Mouse (Mus musculus) testis, adult 2 months (tissue): ENCODE data around the gene Pax7. TPM values are rescaled to one million over a fixed set of nuclear protein-coding genes. Genes with fewer than 3 reads are reported as not detected.

Experiments used
- H3K27ac ChIP-seq: fragments of 200-500 bp; 2 replicates; pipeline ENCODE4 v1.5.1; 2012; ENCODE audit warnings: low read depth, low read length; ENCODE audit not compliant: control insufficient read depth, insufficient read depth
- H3K27me3 ChIP-seq: fragments of 200-500 bp; 2 replicates; pipeline ENCODE4 v1.6.1; 2012; ENCODE audit warnings: mild to moderate bottlenecking, low read length, moderate library complexity; ENCODE audit not compliant: control insufficient read depth, insufficient read depth
- H3K36me3 ChIP-seq: fragments of 200-500 bp; 2 replicates; pipeline ENCODE4 v1.6.1; 2012; ENCODE audit warnings: mild to moderate bottlenecking, low read length; ENCODE audit not compliant: control insufficient read depth, insufficient read depth
- H3K4me1 ChIP-seq: fragments of 200-500 bp; 2 replicates; pipeline ENCODE4 v1.6.1; 2012; ENCODE audit warnings: low read length; ENCODE audit not compliant: control insufficient read depth, insufficient read depth
- H3K4me3 ChIP-seq: fragments of 200-500 bp; 2 replicates; pipeline ENCODE4 v1.5.1; 2012; ENCODE audit warnings: low read depth, mild to moderate bottlenecking, low read length, moderate library complexity, mixed read lengths; ENCODE audit not compliant: control insufficient read depth
- CTCF ChIP-seq: fragments of 200-500 bp; IDR thresholded peaks from 2 replicates; pipeline ENCODE4 v1.5.1; 2012; ENCODE audit warnings: low read depth, mild to moderate bottlenecking, inconsistent platforms, low read length, moderate library complexity; ENCODE audit not compliant: control insufficient read depth, insufficient read depth, insufficient replicate concordance
- POLR2A ChIP-seq: fragments of 200-500 bp; IDR thresholded peaks from 2 replicates; pipeline ENCODE4 v1.6.1; 2012; ENCODE audit warnings: low read depth, mild to moderate bottlenecking, inconsistent platforms, low read length, moderate library complexity; ENCODE audit not compliant: control insufficient read depth
- polyA plus RNA-seq: library from polyadenylated mRNA; depleted of rRNA; stranded (reverse); fragments of >200 nt; gene quantifications from 2 replicates; pipeline ENCODE4 v1.2.3, GENCODE M21; 2012; rRNA removed

The Pax7 gene
- polyA plus RNA-seq, 1 experiment = 0.02 TPM

DNA sequence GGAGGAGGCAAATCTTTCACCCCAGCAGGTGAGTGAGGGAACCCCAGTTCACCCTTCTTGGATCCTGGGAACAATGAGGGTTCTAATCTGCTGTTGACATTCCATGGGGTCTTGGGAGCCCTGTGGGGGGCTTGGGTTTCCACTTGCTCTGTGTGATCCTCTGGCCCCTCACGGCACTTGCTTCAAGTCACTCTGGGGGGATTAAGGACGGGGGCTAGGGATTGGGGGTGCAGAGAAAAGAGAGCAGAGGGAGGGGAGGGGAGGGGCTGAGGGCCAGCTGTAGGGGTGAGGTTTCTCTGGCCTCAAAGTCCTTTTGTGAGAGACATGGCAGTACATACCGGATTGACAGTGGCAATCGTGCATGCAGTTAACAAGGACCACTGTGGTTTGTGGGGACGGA, 140.0 kb downstream of the Pax7 start:
- no peak overlapping the region for H3K4me3 ChIP-seq
- H3K4me1 ChIP-seq = no peaks in the 10 kb centered on the region
- no peaks in the 10 kb centered on the region for H3K36me3 ChIP-seq
- TF ChIP-seq CTCF (no peak), POLR2A (no peak)
- no peak overlapping the region for H3K27ac ChIP-seq
- no peaks in the 10 kb centered on the region for H3K27me3 ChIP-seq

DNA sequence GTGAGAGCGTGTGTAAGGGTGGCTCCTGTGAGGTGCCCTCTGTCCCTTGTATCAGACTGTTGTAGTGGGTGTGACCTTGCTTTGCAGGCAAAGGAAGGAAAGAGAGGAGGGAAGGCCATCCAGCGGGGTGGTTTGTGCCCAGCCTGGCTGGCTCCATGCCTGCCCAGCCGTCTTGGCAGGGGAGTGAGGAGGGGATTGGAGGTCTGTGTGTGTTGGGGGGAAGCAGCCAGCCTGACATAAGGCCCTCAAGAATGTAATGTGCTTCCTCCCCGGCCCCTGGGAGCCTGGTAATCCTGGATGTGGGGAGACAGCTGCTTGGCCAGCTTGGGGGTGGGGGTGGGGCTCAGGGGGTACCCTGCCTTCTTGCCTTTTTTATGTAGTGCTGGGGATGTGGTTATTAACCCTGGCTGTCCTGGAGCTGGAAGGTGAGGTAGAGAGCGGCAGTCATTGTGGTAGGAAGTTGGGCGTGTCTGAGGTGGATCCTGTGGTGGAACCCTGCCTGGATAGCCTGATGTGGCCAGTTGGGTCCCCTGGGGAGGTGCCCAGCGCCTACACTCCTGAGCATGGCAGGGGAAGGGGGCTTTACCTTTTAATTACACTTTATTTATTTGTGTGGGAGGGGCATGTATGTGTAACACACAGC, 143.6 kb downstream of the Pax7 start:
- Histone ChIP-seq H3K36me3 (no peaks in the 10 kb centered on the region), H3K4me3 (no peak overlapping the region), H3K4me1 (no peaks in the 10 kb centered on the region), H3K27me3 (no peaks in the 10 kb centered on the region), H3K27ac (no peak overlapping the region)
- TF ChIP-seq POLR2A (no peak), CTCF (no peak)

DNA sequence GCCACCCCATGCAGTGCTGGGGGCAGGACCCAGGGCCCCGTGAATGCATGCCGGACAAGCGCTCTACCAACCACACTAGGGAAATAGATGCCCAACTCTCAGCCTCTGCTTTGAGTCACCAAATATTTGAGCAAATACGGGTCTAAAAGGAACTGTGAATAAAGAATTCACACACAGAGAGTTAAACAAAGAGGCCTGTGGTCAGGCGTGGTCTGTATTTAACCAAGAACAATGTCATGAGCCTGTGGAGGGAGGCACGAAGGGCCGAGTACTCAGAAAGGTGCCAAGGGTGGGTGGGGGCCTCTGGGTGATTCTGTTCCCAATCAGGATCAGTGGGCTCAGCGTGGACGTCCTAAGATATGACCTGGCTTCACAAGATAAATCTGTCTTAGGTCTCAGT, 145.3 kb downstream of the Pax7 start:
- no peak for TF ChIP-seq CTCF
- H3K4me1 ChIP-seq = no peaks in the 10 kb centered on the region
- H3K36me3 ChIP-seq = no peaks in the 10 kb centered on the region
- no peak overlapping the region for H3K4me3 ChIP-seq
- no peaks in the 10 kb centered on the region for H3K27me3 ChIP-seq
- no peak overlapping the region for H3K27ac ChIP-seq

Other genes with a start within 250 kb of the Pax7 start
- not detected in 2 replicates for gene Gm21969, start 230.3 kb downstream of the Pax7 start, polyA plus RNA-seq
- gene Aldh4a1, start 210.7 kb downstream of the Pax7 start, polyA plus RNA-seq = 7.0 and 7.2 TPM in 2 replicates
- gene Tas1r2, start 180.0 kb downstream of the Pax7 start, polyA plus RNA-seq = not detected in 2 replicates
- gene Klhdc7a, start 134.5 kb upstream of the Pax7 start, polyA plus RNA-seq = 0.66 and 0.70 TPM in 2 replicates